Mouse (Mus musculus): ENCODE measurements around the gene Cd55b.
"Not testable (repeated sequence)": the region's sequence is repeated elsewhere in the genome, so short reads cannot be mapped to it uniquely, and the experiment has no call there.

Gene Cd55b

DNA sequence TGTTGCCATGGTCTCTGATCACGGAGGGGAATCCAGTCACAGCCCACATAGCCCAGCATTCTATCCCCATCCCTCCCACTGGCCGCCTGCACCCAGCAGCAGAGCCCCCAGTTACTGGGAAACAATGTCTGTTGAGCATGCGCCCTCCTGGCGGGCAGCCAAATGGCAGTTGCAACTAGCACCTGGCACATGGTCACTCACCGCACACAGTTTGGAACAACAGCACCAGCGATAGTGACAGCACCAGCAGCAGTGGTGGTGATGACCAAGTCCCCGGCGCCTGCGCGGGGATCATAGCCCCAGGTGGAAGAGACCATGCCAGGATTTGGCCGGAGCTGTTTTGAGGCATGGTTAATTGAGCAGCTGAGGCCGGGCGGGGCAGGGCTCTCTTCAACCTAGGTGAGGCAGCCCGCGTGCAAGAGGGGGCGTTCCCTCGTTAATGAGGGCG is at the start of gene Cd55b:
Gene Cd55b, minus strand, starts transcription at position 346 of the 448 bp plus-strand sequence.
- CTCF ChIA-PET, result no interaction called here

- CTCF ChIA-PET, result no interaction called here
Measured at GRCm38 (mm10) chr1:130470074-130470473, 47.3 kb upstream of the Cd55b start.

DNA sequence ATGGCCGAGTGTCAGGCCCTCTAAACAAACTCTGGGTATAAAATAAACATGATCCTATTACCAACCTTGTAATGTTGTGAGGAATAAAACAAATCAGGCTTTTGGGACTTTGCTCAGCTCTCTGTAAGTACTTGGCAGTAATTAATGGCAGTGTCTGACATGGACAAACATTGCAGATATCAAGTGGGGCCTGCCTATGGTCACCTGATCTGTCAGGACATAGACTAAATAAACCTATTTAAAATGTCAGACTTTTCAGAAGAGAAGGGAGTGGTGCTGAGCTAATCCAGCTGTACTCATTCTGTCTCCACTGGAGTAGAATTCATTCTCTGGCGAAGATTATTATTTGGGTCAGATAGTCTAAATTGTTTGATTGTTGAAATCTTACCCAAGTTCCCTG is 44.6 kb upstream of the Cd55b start:
- CTCF ChIA-PET, result no interaction called here

- CTCF ChIA-PET, result no interaction called here
Measured at GRCm38 (mm10) chr1:130464173-130464572, 41.4 kb upstream of the Cd55b start.

GRCm38 (mm10) chr1:130462867-130463266 is 40.1 kb upstream of the Cd55b start:
- CTCF ChIA-PET, result interaction anchor here (0.5 kb wide), 1 partner anchor 239 kb away, joined by 3 read pairs; no protein-coding TSS in a partner anchor

- CTCF ChIA-PET, result interaction anchor here (0.5 kb wide), 1 partner anchor 240 kb away, joined by 3 read pairs; no protein-coding TSS in a partner anchor
Measured at GRCm38 (mm10) chr1:130462084-130462861, 39.5 kb upstream of the Cd55b start, which contains the start of gene Cd55. Cd55 (minus strand) TSS chr1:130462744.

DNA sequence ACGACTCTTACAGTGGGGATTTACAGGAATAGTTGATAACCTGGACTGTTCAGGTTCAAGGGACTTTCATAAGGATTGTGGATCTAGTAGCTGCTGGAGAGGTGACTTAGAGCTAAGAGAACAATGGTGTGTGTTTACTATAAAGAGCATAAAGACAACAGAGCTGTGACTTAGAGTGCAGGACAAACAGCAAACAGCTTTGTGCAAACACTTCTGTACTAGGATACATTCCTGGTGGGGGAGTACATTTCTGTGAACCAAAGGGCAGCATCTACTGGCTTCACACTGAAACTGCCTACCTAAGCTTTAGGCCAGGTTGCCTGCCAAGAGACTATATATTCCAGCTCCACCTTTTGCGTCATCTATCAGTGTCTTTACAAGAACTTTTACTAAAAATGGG is 32.3 kb upstream of the Cd55b start:
- CTCF ChIA-PET, result interaction anchor here (0.6 to 0.7 kb wide), 2 partner anchors 67 to 1520 kb away, joined by 3 to 5 read pairs; no protein-coding TSS in a partner anchor

DNA sequence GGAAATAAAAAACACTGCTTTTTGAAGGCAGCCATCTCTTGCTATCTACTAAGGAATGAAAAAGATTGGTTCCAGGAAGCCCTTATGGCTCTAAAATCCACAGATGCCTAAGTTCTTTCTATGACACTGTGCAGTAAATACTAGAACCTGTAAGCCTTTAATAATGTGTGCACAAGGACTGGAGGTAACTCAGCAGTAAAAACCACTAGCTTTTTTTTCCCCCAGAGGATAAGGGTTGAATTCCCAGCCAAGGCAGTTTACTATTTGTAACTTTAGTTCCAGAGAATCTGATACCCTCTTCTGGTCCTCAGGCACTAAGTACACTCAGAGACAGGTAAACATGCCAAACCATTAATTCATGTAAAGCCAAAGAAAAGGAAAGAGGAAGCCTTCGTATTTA is 20.1 kb upstream of the Cd55b start:
- CTCF ChIA-PET, result not testable (repeated sequence)

DNA sequence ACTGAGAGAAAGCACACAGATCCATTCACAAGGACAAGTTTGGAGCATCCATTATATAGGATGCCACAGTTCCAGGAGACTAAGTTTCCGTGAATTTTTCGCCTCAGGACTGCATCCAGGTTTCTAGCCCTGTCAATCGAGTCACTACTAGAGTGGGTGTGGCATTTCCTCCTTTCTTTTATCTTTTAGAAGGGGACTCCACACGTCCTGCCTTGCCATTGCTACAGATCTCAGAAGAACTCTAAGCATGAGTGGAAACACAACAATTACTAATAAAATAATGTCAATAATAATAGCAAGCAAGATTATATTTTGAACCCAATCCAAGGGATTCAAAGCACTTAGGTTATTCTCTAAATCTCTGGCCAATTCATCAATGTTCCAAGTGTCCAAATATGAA is 8.1 kb upstream of the Cd55b start:
- CTCF ChIA-PET, result no interaction called here

DNA sequence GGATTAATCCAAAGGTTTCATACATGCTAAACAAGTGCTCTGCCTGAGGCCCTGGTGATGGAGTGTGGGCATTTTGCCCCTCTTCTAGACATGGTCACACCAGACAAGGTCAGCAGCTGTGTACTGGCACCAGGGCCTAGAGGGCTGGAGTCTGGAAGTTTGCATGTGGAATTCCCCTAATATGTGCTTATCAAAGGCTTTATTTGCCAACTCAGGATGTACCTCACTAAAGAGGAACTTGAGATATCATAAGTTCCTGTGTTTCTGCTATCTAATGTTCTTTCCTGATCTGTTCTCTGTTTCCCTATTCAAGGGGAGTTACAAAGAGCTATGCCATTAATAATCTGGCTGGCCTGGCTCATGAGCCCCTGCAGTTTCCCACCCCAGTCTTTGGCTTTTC is 5.9 kb upstream of the Cd55b start:
- CTCF ChIA-PET, result not testable (repeated sequence)

DNA sequence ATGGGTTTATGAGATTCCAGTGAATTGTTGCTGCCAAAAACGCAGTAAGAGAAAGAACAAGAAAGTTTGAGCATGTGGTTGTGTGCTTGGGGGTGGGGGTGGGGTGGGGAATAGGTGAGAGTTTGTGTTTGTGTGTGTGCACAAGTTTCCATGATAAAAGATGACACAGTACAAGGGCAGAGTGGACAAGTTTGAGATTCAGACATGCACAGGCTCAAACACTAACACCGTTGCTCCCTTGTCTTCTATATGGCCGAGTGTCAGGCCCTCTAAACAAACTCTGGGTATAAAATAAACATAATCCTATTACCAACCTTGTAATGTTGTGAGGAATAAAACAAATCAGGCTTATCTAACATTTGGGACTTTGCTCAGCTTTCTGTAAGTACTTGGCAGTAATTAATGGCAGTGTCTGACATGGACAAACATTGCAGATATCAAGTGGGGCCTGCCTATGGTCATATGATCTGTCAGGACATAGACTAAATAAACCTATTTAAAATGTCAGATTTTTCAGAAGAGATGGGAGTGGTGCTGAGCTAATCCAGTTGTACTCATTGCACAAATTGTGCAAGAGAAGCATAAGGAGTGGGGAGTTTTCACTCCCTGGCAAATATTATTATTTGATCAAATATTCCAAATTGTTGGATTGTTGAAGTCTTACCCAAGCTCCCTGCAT is 4.5 kb upstream of the Cd55b start:
- CTCF ChIA-PET, result not testable (repeated sequence)

DNA sequence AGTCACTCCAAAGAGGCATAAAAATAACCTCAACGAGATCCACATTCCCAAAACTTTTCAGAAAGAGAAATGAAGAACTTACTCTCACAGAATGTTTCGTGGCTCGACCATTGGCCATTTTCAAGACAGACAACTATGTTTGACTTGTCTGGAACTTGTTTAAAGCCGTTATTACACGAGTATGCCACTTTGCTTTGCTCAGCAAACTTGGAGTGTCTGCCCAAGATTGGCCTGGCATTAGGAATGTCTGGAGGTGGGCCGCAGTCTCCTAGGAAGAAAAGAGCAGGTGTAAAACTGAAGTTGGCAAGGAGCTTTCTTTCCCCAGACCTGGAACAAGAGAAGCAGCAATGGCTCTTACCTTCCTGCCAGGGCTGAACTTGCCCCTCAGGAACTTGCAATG is 776 bp downstream of the Cd55b start:
- CTCF ChIA-PET, result not testable (repeated sequence)

DNA sequence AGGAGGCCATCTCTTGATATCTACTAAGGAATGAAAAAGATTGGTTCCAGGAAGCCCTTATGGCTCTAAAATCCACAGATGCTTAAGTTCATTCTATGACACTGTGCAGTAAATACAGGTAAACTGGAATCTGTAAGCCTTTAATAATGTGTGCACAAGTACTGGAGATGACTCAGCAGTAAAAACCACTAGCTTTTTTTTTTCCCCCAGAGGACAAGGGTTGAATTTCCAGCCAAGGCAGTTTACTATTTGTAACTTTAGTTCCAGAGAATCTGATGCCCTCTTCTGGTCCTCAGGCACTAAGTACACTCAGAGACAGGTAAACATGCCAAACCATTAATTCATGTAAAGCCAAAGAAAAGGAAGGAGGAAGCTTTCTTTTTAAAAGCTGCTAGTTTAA is 25.7 kb downstream of the Cd55b start:
- CTCF ChIA-PET, result not testable (repeated sequence)

DNA sequence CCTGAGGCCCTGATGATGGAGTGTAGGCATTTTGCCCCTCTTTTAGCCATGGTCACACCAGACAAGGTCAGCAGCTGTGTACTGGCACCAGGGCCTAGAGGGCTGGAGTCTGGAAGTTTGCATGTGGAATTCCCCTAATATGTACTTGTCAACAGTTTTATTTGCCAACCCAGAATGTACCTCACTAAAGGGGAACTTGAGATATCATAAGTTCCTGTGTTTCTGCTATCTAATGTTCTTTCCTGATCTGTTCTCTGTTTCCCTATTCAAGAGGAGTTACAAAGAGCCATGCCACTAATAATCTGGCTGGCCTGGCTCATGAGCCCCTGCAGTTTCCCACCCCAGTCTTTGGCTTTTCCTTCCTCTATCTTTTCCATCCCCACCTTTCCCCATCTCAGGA is 35.5 kb downstream of the Cd55b start:
- CTCF ChIA-PET, result not testable (repeated sequence)

DNA sequence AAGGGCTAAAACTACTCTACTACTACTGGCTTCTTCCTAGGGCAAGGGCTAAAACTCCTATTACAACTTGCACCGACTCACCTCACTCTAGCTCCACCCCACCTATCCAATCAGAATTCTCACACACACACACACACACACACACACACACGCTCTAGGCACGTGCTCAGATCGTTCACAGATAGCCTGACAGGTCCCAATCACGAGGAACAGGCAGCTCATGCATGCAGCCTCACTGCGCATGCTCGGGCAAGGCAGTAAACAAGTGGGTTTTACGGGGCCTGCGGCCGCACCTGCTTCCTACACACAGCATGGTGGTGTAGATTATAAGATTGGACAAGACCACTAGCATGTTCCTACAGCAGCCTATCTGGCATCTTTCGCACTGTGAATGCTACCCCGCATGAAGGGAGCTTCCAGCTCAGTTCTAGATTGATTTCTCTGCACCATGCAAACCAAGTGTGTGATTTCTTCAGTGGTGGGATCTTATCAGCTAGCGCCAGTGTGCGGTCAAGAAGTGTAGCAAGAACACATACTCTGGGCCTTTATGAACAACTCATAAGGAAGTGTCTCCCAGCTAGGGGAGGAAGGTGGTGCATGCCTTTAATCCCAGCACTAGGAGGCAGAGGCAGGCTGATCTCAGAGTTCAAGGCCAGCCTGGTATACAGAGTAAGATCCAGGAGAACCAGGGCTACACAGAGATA is 44.9 kb downstream of the Cd55b start:
- CTCF ChIA-PET, result no interaction called here

GRCm38 (mm10) chr1:130374173-130374785 is 48.5 kb downstream of the Cd55b start:
- CTCF ChIA-PET, result no interaction called here

GRCm38 (mm10) chr1:130373398-130374083 is 49.3 kb downstream of the Cd55b start:
- CTCF ChIA-PET, result no interaction called here

- CTCF ChIA-PET, result no interaction called here
Measured at GRCm38 (mm10) chr1:130371895-130372528, 50.8 kb downstream of the Cd55b start.

DNA sequence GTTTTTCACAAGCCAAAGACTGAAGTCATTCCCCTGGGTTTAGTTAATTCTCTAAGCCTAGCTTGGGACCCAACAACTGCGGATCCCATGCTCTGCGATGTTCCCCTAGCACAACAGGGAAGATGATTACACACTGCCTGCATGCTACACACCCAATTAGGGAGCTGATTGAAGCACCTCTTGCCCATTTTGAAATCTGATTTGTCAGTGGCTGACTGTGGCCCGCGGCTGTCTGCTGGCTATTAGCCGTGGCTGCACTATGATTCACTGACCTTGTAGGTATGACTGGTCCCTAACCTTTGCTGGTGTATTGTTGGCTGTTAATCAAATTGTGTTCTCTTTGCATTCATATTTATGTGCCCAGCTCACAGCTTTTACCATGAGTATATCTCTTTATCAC is 51.5 kb downstream of the Cd55b start:
- CTCF ChIA-PET, result no interaction called here

DNA sequence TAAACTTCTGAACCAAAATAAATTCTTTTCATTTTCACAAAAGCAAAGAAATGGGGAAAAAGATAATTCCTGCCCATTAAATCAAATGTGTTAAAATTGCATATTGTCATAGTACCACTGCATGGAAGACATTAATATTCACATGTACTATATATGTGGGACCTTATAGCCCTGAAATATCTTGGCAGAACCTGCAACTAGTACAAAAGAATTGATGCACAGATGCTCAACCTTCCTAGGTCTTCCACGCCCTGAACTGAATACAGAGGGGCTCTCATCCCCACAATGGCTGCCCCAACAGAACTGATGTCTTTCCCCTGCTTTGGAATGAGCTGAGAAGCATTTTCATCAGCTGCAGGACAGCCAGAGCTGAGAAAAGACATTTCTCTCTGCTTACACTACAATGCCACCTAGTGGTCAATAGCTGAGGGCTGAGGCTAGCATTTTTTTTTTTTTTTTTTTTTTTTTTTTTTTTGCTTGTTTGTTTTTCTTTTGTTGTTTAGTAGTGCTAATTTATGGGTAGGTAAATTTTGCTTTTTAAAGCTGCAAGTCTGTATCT is 72.7 kb downstream of the Cd55b start:
- CTCF ChIA-PET, result interaction anchor here (0.6 to 0.7 kb wide), 2 partner anchors 136 to 443 kb away, joined by 5 read pairs; no protein-coding TSS in a partner anchor

DNA sequence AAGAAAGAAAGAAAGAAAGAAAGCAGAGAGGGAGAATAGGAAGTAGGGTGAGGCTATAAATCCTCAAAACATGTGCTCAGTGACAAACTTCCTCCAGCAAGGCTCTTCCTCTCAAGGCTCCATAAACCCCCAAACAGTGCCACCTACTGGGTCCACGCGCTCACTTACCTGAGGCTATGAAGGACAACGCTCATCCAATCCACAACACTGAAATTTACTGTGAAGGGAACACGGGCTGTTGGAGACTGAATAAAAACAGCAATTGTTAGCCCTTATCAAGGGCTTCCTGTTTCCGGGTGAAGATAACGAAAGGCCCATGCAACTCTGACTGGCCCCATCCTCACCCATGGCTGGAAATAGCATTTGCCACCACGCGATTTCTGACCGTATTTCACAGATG is 80.4 kb downstream of the Cd55b start:
- CTCF ChIA-PET, result no interaction called here
